Mouse (Mus musculus) E14TG2a.4 (cell line): ENCODE measurements around the gene Olfr965.
"Not testable (repeated sequence)": the region's sequence is repeated elsewhere in the genome, so short reads cannot be mapped to it uniquely, and the experiment has no call there.

Experiments
- H3K27me3 ChIP-seq: 2 replicates; pipeline ENCODE4 v1.6.1; 2014; ENCODE audit warnings: low read length, control low read depth; ENCODE audit not compliant: insufficient read depth
- H3K36me3 ChIP-seq: 2 replicates; pipeline ENCODE4 v1.6.1; 2014; ENCODE audit warnings: low read length, control low read depth; ENCODE audit not compliant: insufficient read depth
- H3K4me1 ChIP-seq: replicated peaks from 2 replicates; pipeline ENCODE4 v1.6.1; 2014; ENCODE audit warnings: low read depth, low read length, control low read depth
- H3K4me3 ChIP-seq: replicated peaks from 2 replicates; pipeline ENCODE4 v1.5.1; 2014; ENCODE audit warnings: mild to moderate bottlenecking, low read length
- H3K9me3 ChIP-seq: 2 replicates; pipeline ENCODE4 v1.6.1; 2014; ENCODE audit warnings: low read length, control low read depth
- CTCF ChIP-seq: conservative IDR thresholded peaks from 2 replicates; pipeline ENCODE4 v1.5.1; 2014; ENCODE audit warnings: low read length
- NANOG ChIP-seq: IDR thresholded peaks from 2 replicates; pipeline ENCODE4 v1.6.1; 2014; ENCODE audit warnings: borderline replicate concordance, low read length, mixed read lengths
- POU5F1 ChIP-seq: IDR thresholded peaks from 2 replicates; pipeline ENCODE4 v1.6.1; 2014; ENCODE audit warnings: low read length, borderline replicate concordance

The Olfr965 gene

DNA sequence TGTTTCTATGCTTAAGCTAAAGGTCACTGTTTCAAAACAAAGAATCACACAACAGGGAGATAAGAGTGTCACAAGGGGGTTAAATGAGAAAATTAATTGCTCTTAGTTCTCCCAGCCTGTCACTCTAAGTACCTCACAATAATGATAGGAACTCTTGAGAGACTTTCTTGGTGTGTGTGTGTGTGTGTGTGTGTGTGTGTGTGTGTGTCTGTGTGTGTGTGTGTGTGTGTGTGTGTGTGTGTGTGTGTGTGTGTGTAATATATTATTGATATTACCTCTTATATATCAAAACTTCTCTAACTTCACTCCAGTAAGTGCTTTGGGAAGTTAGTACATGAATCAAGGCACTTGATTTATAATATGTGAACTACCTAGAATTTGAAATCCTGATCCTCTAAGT lies at the start of gene Olfr965:
Olfr965 (plus strand) TSS at position 301 of the 400 bp plus-strand sequence.
- H3K4me3 ChIP-seq = no peak within 1 kb of the TSS
- no peaks in the 10 kb centered on the region for H3K9me3 ChIP-seq
- H3K4me1 ChIP-seq = no peaks in the 10 kb centered on the region
- TF ChIP-seq POU5F1 (no peak), CTCF (no peak), NANOG (no peak)
- H3K27me3 ChIP-seq = no peaks in the 10 kb centered on the region
- H3K36me3 ChIP-seq = no peaks in the 10 kb centered on the region

DNA sequence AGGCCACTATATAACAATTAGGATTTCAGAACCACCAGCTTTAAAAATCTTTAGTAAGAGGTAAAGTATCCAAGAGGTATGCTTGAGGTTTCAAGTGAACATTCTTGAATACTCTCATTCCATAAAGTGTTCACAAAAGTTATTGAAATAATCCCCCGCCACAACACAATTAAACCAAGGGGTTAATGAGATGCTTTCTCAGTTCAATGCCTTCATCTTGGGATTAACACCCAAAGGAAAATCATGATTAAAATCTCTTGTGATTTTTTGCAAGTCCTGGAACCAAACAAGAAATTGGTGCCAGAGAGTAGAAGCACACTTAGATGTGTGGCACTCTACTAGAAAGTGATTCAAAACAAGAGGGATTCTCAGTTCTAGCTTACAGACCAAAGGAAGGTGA lies 44.2 kb upstream of the Olfr965 start, which contains the start of gene Olfr963:
Olfr963 (plus strand) TSS at position 301 of the 400 bp plus-strand sequence.
- TF ChIP-seq CTCF = no peak
- TF ChIP-seq NANOG = no peak
- no peak for TF ChIP-seq POU5F1
- Histone ChIP-seq H3K36me3 (no peaks in the 10 kb centered on the region), H3K9me3 (peaks cover 47% of the 10 kb centered on the region)

DNA sequence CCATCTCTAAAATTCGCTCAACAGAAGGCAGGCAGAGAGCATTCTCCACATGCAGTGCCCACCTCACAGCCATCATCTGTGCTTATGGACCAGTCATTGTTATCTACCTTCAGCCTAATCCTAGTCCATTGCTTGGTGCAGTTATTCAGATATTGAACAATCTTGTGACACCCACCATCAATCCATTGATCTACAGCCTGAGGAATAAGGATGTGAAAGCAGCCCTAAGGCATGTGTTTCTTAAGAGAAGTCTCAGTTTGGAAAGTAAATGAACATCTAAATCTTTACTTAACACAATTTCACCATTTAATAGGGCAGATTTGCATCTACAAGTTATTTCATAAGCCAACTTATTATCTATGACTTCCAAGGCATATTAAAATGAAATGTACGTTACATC lies 41.4 kb upstream of the Olfr965 start:
- no peaks in the 10 kb centered on the region for H3K4me1 ChIP-seq
- H3K9me3 ChIP-seq = peaks cover 19% of the 10 kb centered on the region
- no peak overlapping the region for H3K4me3 ChIP-seq
- TF ChIP-seq POU5F1 (no peak), NANOG (no peak), CTCF (no peak)
- H3K36me3 ChIP-seq = no peaks in the 10 kb centered on the region
- no peaks in the 10 kb centered on the region for H3K27me3 ChIP-seq

More for the DNA sequence above, 44.2 kb upstream of the Olfr965 start, which contains the start of gene Olfr963:
- Histone ChIP-seq H3K27me3 (no peaks in the 10 kb centered on the region), H3K4me3 (no peak within 1 kb of the TSS), H3K4me1 (no peaks in the 10 kb centered on the region)

DNA sequence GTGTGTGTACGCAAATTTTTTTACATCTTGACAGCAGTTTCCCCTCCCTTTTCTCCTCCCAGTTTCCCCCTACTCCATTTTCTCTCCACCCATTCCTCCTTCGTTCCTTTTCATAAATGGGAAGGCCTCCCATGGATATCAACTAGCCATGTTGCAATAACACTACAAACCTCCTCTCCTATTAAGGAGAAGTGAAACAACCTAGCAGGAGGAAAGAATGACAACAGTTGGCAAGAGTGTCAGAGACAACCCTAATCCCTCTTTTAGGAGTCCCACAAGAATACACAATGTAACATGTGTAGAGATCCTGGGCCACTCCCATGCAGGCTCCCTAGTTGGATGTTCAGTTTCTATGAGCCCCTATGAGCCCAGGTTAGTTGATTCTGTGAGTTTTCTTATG lies 36.3 kb upstream of the Olfr965 start:
- TF ChIP-seq CTCF = no peak
- no peak for TF ChIP-seq NANOG
- no peak for TF ChIP-seq POU5F1

DNA sequence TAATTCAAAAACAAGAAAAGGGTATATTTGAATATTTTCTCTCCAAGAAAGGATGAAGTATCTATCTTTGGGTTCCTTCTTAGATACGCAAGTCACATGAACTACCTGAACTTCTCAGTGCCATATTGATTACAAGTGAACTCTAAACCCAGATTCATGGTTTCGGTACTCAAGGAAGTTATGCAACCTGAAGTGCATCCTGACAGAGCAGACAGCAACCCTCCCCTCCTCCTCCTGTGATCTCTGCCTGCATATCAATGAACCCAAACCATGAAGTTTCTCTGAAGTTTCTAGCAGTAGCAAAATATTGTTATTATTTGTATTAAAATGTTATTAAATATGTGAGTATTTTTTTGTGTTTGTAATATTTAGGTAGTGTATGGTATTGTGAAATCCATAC lies 32.6 kb upstream of the Olfr965 start:
- no peak for TF ChIP-seq NANOG
- no peak for TF ChIP-seq POU5F1
- no peak for TF ChIP-seq CTCF
- Histone ChIP-seq H3K9me3 (no peaks in the 10 kb centered on the region), H3K4me1 (no peaks in the 10 kb centered on the region), H3K27me3 (no peaks in the 10 kb centered on the region), H3K4me3 (no peak overlapping the region), H3K36me3 (no peaks in the 10 kb centered on the region)

More for the DNA sequence above, 36.3 kb upstream of the Olfr965 start:
- H3K4me3 ChIP-seq = no peak overlapping the region
- no peaks in the 10 kb centered on the region for H3K4me1 ChIP-seq
- no peaks in the 10 kb centered on the region for H3K27me3 ChIP-seq
- H3K36me3 ChIP-seq = no peaks in the 10 kb centered on the region
- H3K9me3 ChIP-seq = no peaks in the 10 kb centered on the region

DNA sequence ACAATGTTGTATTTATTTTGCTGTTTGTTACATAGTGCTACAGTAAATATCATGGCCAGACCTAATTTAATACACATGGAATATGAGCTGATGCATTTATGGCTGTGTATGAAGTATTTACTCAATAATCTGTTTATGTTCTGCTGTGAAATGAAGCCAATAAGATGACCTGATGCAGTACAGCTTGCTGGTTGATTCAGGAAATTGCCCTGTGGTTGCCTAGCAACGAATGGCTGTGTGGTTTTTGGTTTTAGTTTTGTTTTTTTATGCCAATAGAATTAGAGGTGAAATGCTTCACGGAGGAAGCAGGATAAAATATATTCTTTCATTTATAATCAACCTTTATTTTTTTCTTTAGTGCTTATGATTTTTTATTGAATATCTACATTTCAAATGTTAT lies 31.9 kb upstream of the Olfr965 start:
- no peak for TF ChIP-seq CTCF
- no peak for TF ChIP-seq NANOG
- no peak for TF ChIP-seq POU5F1

DNA sequence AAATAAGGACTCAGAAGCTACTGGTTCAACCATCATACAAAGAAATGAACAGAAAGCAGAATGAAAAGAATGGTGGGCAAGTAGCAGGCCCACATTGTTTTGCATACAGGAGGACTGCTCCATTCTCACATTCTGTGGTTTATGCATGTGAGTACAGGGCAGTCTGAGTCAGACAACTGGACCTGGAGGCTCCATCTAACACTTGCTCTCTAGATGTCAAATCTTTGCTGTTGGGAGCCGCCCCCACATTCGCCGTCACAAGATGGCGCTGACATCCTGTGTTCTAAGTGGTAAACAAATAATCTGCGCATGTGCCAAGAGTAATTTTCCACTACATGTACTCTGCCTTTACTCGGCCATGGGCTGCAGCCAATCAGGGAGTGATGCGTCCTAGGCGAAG lies 10.0 kb upstream of the Olfr965 start:
- H3K36me3 ChIP-seq, H3K4me1 ChIP-seq, H3K4me3 ChIP-seq: not testable (repeated sequence)

More for the DNA sequence above, 31.9 kb upstream of the Olfr965 start:
- H3K9me3 ChIP-seq = no peaks in the 10 kb centered on the region
- H3K27me3 ChIP-seq = no peaks in the 10 kb centered on the region
- H3K36me3 ChIP-seq = no peaks in the 10 kb centered on the region
- no peaks in the 10 kb centered on the region for H3K4me1 ChIP-seq
- H3K4me3 ChIP-seq = no peak overlapping the region

DNA sequence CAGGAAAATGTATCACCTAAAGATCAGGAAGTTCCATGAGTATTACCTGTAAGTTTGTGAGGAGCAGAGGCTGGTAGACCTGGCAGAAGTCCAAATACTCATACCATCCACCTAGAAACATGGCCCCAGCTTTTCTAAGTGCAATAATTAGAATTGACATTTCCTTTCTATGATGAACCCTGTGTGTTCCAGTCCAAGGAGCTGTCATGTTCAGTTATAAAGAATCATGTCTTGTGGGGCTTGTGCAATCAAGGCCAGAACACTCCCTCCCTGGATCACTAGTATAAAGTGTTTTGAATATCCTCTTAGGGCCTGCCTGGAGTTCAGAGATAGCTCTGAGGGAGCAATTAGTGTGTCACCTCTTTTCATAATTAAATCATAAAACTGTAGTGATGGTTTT lies 4.1 kb upstream of the Olfr965 start, which contains the start of gene Olfr149:
Olfr149 (minus strand) TSS at position 101 of the 400 bp plus-strand sequence.
- Histone ChIP-seq H3K4me3 (no peak within 1 kb of the TSS), H3K9me3 (peaks cover 20% of the 10 kb centered on the region), H3K36me3 (peaks cover 2% of the 10 kb centered on the region; the same call in 1 of the 2 replicates), H3K27me3 (no peaks in the 10 kb centered on the region), H3K4me1 (no peaks in the 10 kb centered on the region)
- no peak for TF ChIP-seq CTCF
- TF ChIP-seq NANOG = no peak
- no peak for TF ChIP-seq POU5F1

More for the DNA sequence above, 10.0 kb upstream of the Olfr965 start:
- not testable (repeated sequence) for H3K27me3 ChIP-seq
- H3K9me3 ChIP-seq = peaks cover 51% of the 10 kb centered on the region

DNA sequence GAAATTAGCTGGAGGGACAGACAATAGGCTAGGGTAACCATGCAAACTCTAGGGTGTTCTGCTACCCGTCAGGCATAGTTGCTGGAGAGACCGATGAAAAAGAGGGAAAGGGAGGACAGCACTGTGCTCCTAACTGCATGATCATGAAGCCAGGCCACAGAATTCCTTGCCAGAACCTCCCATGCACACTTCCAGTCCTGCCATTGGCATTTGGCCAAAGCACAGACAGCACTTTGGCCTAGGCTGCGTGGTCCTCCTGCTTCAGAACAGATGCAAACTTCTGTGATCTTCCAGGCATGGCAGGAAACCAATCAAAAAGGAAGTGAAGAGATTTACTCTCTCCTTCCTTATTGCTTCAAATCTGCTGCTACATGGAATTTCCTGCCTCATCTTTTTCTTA lies 2.2 kb upstream of the Olfr965 start:
- Histone ChIP-seq H3K36me3 (no peaks in the 10 kb centered on the region), H3K4me1 (no peaks in the 10 kb centered on the region), H3K27me3 (no peaks in the 10 kb centered on the region), H3K4me3 (no peak overlapping the region), H3K9me3 (peaks cover 2% of the 10 kb centered on the region; the same call in 1 of the 2 replicates)
- TF ChIP-seq CTCF (no peak), NANOG (no peak), POU5F1 (no peak)
